Mouse (Mus musculus): Measurements from ENCODE around the gene Wasf3.
"Not testable (repeated sequence)": the region's sequence is repeated elsewhere in the genome, so short reads cannot be mapped to it uniquely, and the experiment has no call there.

Gene Wasf3

DNA sequence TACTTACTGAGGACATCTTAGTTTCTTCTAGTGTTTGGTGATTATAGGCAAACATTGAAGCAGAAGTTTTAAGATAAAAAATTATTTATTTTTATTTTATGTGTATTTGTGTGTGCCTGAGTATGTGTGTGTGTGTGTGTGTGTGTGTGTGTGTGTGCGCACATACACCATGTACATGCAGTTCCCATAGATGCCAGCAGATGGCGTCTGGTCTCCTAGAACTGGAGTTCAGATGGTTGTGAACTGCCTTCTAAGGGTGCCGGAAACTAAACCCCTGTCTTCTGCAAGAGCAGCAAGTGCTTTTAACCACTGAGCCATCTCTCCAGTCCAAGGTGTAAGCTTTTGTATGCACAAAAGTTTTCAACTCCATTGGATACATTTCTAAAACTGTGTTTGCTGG lies 2.5 kb upstream of the Wasf3 start:
- DNase-seq (ENCODE audit: low read depth, low spot score), result peak; percentile 3
- no peaks in the 10 kb centered on the region for H3K27me3 ChIP-seq (ENCODE audit: control insufficient read depth, insufficient read depth, low read length, poor library complexity, severe bottlenecking)
- H3K36me3 ChIP-seq (ENCODE audit: control insufficient read depth, insufficient read depth, low read length, poor library complexity, severe bottlenecking), result no peaks in the 10 kb centered on the region

- DNase-seq (ENCODE audit: low read depth, low spot score), result no peak
- no peaks in the 10 kb centered on the region for H3K27me3 ChIP-seq (ENCODE audit: control insufficient read depth, insufficient read depth, low read length, poor library complexity, severe bottlenecking)
- no peaks in the 10 kb centered on the region for H3K36me3 ChIP-seq (ENCODE audit: control insufficient read depth, insufficient read depth, low read length, poor library complexity, severe bottlenecking)
Observed at GRCm38 (mm10) chr5:146383401-146383800, 1.4 kb upstream of the Wasf3 start.

GRCm38 (mm10) chr5:146385989-146386388 lies 1.2 kb downstream of the Wasf3 start:
- H3K36me3 ChIP-seq (ENCODE audit: control insufficient read depth, insufficient read depth, low read length, poor library complexity, severe bottlenecking), result no peaks in the 10 kb centered on the region
- H3K27me3 ChIP-seq (ENCODE audit: control insufficient read depth, insufficient read depth, low read length, poor library complexity, severe bottlenecking), result no peaks in the 10 kb centered on the region
- DNase-seq (ENCODE audit: low read depth, low spot score), result no peak

DNA sequence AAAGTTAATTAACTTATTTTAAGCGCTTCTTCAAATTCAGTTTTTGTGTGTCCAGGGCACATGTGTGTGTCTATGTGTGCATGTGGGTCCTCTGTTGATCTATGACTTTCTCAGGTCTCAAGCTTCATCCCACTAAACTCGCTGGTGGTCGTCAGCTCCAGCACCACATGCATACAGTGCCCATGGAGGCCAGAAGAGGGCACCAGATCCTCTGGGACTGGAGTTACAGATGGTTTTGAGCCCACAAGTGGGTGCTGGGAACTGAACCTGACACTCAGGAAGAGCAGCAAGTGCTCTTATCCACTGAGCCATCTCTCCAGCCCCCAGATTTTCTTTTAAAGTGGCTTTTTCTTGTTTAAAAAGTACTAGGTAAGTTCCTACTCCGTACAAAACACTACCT lies 2.1 kb downstream of the Wasf3 start:
- Histone ChIP-seq H3K27me3 (ENCODE audit: control insufficient read depth, insufficient read depth, low read length, poor library complexity, severe bottlenecking) (no peaks in the 10 kb centered on the region), H3K36me3 (ENCODE audit: control insufficient read depth, insufficient read depth, low read length, poor library complexity, severe bottlenecking) (no peaks in the 10 kb centered on the region)
- DNase-seq (ENCODE audit: low read depth, low spot score), result no peak

- Histone ChIP-seq H3K36me3 (ENCODE audit: control insufficient read depth, insufficient read depth, low read length, poor library complexity, severe bottlenecking) (no peaks in the 10 kb centered on the region), H3K27me3 (ENCODE audit: control insufficient read depth, insufficient read depth, low read length, poor library complexity, severe bottlenecking) (no peaks in the 10 kb centered on the region)
- no peak for DNase-seq (ENCODE audit: low read depth, low spot score)
Observed at GRCm38 (mm10) chr5:146394563-146394962, 9.8 kb downstream of the Wasf3 start.

DNA sequence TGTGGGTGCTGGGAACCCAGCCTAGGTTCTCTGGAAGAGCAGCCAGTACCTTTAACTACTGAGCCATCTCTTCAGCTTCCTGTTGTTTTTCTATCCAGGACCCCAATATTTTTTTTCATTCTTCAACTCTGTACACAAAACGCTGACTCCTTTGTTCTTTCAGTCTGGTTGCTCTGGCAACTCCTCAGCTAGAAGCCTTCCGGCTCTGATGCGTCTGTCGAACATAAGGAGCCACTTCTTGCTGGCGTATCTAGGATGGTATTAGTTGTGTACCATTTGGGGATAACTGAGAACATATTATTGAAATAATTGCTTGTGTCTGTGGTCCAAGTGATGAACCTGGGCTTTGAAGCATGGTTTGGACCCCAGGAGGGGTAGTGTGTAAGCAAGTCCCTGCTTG lies 12.5 kb downstream of the Wasf3 start:
- Histone ChIP-seq H3K27me3 (ENCODE audit: control insufficient read depth, insufficient read depth, low read length, poor library complexity, severe bottlenecking) (no peaks in the 10 kb centered on the region), H3K36me3 (ENCODE audit: control insufficient read depth, insufficient read depth, low read length, poor library complexity, severe bottlenecking) (no peaks in the 10 kb centered on the region)
- no peak for DNase-seq (ENCODE audit: low read depth, low spot score)

DNA sequence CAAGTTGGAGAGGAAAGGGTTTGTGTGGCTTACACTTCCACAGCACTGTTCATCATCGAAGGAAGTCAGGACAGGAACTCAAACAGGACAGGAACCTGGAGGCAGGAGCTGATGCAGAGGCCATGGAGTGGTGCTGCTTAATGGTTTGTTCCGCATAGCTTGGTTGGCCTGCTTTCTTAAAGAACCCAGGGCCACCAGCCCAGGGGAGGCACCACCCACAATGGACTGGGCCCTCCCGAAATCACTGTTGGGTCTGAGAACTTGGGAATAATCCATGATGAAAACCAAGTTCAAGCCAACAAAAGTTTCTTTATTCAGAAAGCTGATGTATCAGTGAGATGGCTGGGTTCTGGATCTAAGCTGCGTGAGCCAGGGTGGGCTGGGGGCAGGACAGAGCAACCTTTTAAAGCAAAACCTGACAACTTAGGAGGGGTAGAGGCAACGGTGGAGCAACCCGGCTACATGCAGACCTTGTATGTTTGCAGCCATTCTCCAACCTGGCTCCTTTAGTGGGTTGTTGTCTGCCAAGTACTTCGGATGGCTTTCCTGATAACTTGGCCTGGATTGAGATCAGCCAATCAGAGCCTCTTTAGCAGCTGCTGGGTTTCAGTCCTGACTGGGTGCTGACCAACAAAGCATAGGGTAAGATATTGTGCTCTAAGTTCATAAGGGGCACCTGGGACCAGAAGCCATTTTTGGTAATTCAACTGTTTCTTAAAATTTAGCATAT lies 13.8 kb downstream of the Wasf3 start:
- no peaks in the 10 kb centered on the region for H3K27me3 ChIP-seq (ENCODE audit: control insufficient read depth, insufficient read depth, low read length, poor library complexity, severe bottlenecking)
- DNase-seq (ENCODE audit: low read depth, low spot score), result no peak
- H3K36me3 ChIP-seq (ENCODE audit: control insufficient read depth, insufficient read depth, low read length, poor library complexity, severe bottlenecking), result no peaks in the 10 kb centered on the region

GRCm38 (mm10) chr5:146401012-146401411 lies 16.2 kb downstream of the Wasf3 start:
- not testable (repeated sequence) for H3K27me3 ChIP-seq (ENCODE audit: control insufficient read depth, insufficient read depth, low read length, poor library complexity, severe bottlenecking); H3K36me3 ChIP-seq (ENCODE audit: control insufficient read depth, insufficient read depth, low read length, poor library complexity, severe bottlenecking); DNase-seq (ENCODE audit: low read depth, low spot score)

DNA sequence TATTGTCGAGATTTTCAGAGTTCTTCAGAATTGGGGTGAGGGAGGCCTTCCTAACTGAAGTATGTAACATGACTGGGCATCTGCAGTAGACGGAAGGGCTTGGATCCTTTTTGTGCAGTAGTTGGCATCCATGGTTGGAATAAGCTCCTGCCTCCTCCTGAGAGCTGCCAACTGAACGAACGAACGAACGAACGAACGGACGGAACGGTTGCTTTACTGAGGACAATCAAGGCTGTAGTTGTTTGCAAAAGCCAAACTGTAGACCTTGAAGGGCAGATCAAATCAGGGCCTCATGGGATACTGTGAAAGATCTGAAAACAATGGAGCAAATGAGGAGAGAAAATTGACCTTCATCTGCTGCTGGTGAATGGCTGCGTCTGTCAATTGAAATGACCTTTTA lies 17.5 kb downstream of the Wasf3 start:
- H3K36me3 ChIP-seq (ENCODE audit: control insufficient read depth, insufficient read depth, low read length, poor library complexity, severe bottlenecking), result no peaks in the 10 kb centered on the region
- DNase-seq (ENCODE audit: low read depth, low spot score), result no peak
- H3K27me3 ChIP-seq (ENCODE audit: control insufficient read depth, insufficient read depth, low read length, poor library complexity, severe bottlenecking), result no peaks in the 10 kb centered on the region

- DNase-seq (ENCODE audit: low read depth, low spot score), result no peak
- Histone ChIP-seq H3K36me3 (ENCODE audit: control insufficient read depth, insufficient read depth, low read length, poor library complexity, severe bottlenecking) (no peaks in the 10 kb centered on the region), H3K27me3 (ENCODE audit: control insufficient read depth, insufficient read depth, low read length, poor library complexity, severe bottlenecking) (no peaks in the 10 kb centered on the region)
Observed at GRCm38 (mm10) chr5:146403923-146404322, 19.1 kb downstream of the Wasf3 start.

DNA sequence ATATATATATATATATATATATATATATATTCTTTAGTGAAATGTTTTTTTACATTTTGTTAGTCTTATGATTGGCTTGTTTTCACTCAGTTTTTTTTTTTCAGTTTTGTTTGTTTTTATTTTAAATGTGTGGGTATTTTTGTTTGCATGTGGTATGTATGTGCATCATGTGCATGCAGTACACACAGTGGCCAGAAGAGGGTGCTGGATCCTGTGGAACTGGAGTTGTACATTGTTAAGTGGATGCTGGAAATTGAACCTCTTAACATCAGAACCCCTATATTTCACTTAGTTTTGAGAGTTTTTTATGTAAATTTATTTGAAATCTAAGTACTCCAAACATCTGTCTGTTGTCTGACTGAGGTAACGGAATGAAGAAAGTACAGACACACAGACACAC lies 21.3 kb downstream of the Wasf3 start:
- DNase-seq (ENCODE audit: low read depth, low spot score), result no peak
- H3K36me3 ChIP-seq (ENCODE audit: control insufficient read depth, insufficient read depth, low read length, poor library complexity, severe bottlenecking), result no peaks in the 10 kb centered on the region
- no peaks in the 10 kb centered on the region for H3K27me3 ChIP-seq (ENCODE audit: control insufficient read depth, insufficient read depth, low read length, poor library complexity, severe bottlenecking)

DNA sequence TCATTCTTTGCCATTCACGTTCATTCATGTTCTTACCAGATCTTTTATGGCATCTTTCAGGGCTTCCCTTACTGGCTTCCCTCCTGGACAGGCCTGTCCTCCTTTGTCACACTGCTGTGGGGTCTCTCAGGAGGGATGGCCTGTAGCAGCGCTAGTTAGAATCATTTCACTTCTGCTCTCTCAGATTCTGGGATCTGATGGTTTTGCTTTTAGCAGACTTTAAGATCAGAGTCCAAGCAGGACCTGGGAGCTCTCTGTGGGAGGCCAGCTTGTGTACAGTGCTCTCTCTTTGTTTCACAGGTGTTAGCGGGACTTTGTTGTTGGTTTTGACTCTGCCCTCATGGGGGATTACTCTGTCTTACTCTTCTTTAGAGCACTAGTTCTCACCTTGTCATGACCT lies 23.0 kb downstream of the Wasf3 start:
- no peaks in the 10 kb centered on the region for H3K27me3 ChIP-seq (ENCODE audit: control insufficient read depth, insufficient read depth, low read length, poor library complexity, severe bottlenecking)
- H3K36me3 ChIP-seq (ENCODE audit: control insufficient read depth, insufficient read depth, low read length, poor library complexity, severe bottlenecking), result no peaks in the 10 kb centered on the region
- DNase-seq (ENCODE audit: low read depth, low spot score), result no peak

DNA sequence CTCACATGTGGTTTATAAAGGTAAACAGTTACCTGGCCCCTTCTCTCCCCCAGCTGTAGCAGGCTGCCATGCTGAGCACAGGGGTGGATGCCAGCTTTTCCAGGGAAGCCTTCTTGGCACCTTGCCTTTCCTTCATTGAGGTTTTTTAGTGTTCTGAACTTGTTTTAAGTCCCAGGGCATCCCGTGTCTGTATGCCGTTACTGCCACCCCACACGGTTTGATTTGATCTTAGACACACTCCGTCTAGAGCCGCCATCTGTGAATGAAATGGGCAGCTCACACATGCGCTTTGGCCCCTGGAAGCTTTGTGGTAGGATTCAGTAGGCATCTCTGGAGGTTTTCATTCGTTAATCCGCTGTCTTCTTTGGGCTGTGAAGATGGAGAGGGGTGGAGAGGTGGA lies 23.8 kb downstream of the Wasf3 start:
- no peaks in the 10 kb centered on the region for H3K36me3 ChIP-seq (ENCODE audit: control insufficient read depth, insufficient read depth, low read length, poor library complexity, severe bottlenecking)
- no peaks in the 10 kb centered on the region for H3K27me3 ChIP-seq (ENCODE audit: control insufficient read depth, insufficient read depth, low read length, poor library complexity, severe bottlenecking)
- no peak for DNase-seq (ENCODE audit: low read depth, low spot score)

DNA sequence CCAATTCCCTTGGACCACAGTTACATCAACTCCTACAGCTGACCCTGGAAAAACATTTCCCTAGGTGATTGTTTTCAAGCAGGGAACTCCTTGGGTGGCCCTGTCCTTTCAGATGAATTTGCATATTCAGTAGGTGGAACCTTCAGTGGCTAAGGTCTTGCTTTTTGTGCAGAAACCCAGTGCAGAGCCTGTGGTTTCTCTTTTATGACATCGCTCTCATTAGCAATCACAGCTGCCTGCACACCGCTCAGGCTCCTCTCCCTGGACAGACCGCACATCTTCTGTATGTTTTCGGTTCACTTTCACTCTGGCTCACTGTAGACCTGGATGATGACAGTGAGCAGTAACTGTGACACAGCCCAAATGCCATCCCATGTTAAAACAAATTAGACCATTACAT lies 26.0 kb downstream of the Wasf3 start:
- no peak for DNase-seq (ENCODE audit: low read depth, low spot score)
- H3K36me3 ChIP-seq (ENCODE audit: control insufficient read depth, insufficient read depth, low read length, poor library complexity, severe bottlenecking), result no peaks in the 10 kb centered on the region
- H3K27me3 ChIP-seq (ENCODE audit: control insufficient read depth, insufficient read depth, low read length, poor library complexity, severe bottlenecking), result no peaks in the 10 kb centered on the region

GRCm38 (mm10) chr5:146412743-146413430 lies 28.1 kb downstream of the Wasf3 start:
- DNase-seq (ENCODE audit: low read depth, low spot score), result no peak
- H3K27me3 ChIP-seq (ENCODE audit: control insufficient read depth, insufficient read depth, low read length, poor library complexity, severe bottlenecking), result no peaks in the 10 kb centered on the region
- no peaks in the 10 kb centered on the region for H3K36me3 ChIP-seq (ENCODE audit: control insufficient read depth, insufficient read depth, low read length, poor library complexity, severe bottlenecking)

GRCm38 (mm10) chr5:146414611-146415010 lies 29.8 kb downstream of the Wasf3 start:
- DNase-seq (ENCODE audit: low read depth, low spot score), result no peak
- H3K27me3 ChIP-seq (ENCODE audit: control insufficient read depth, insufficient read depth, low read length, poor library complexity, severe bottlenecking), result no peaks in the 10 kb centered on the region
- no peaks in the 10 kb centered on the region for H3K36me3 ChIP-seq (ENCODE audit: control insufficient read depth, insufficient read depth, low read length, poor library complexity, severe bottlenecking)

Data from splenic B cell, adult 2 months (primary cell).